Mouse (Mus musculus): ENCODE results near the gene Rtn4rl2.
"Not testable (repeated sequence)": the region's sequence is repeated elsewhere in the genome, so short reads cannot be mapped to it uniquely, and the experiment has no call there.

Gene Rtn4rl2

GRCm38 (mm10) chr2:84886234-84886731 lies at the start of gene Rtn4rl2:
TSS of gene Rtn4rl2 (minus strand) at chr2:84886710.
- no peak for DNase-seq

DNA sequence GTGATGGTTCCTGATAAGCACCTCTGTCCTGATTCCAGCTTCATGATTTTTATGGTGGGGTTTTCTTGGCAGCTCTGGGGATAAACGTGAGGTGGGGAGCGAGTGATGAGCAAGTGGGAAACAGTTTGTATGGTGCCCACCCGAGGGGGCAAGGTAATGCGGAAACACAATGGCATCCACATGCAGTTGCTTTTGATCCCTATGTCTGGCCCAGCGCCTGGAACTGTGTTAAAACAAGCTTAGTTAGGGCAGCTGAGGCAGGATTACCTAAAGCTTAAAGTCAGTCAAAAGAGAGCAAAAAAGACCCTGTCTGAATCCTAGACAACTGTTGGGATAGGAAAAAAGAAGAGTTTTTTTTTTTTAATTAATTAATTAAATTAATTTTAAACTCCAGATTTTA lies 48.6 kb upstream of the Rtn4rl2 start:
- DNase-seq, result no peak

DNA sequence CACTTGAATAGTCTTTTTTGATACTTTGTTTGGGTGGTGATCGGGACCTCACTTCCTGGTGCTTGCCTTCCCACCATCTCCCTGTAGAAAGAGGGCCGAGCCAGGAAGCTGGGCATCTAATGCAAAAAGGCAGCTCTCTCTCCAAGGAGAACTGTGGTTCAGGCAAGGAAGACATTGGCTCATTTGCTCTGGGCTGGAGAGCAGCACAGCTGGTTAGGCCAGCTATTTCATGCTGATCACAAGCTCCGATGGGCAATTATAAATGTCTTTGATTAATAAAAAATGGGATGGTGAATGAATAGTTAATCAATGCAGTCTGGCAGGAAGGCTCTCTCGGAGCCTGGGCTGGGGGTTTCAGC lies 48.1 kb upstream of the Rtn4rl2 start:
- DNase-seq, result no peak

- peak; percentile 23 for DNase-seq
These were observed 47.6 kb upstream of the Rtn4rl2 start for GRCm38 (mm10) chr2:84933992-84934648.

DNA sequence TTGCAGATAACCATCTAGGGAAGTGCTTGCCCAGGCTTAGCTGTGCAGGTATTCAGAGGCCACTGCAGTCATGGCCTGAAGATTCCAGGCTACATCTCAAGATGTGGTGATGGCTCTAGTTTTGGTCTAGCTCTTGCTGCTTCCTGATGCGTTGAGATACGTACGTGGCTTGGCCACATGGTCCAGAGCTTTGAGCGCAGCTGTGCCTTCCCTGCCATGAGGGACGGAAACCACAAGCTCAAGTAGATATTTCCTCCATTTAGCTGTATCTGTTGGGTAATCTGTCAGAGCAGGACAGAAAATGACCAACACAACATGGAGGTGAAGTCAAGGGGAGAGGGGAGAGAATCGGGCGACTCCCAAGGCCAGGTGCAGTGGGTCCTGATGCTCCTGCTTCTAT lies 43.7 kb upstream of the Rtn4rl2 start:
- no peak for DNase-seq

DNA sequence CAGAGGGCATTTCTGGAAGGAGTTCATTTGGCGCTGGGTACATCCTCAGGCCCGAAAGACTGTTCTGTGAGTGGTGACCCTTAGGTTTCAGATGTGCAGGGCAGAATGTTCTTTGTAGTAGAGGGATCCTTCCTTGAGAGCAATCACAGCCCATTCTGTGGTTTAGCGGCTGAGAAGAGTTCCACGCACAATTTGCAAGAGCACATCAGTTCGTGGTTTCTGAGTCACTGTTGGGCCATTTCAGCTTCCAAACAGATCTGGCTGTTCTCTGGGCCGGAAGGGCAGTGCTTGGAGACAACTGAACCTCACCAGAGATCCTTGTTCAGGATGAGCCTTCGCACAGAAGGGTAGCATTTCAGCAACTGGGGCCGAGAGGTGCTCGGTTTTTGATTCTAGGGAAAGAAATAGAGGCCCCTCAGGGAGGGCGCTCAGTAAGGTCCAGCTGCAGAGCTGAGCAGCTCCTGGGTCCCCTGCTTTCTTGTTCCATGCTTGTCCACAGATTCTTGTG lies 33.1 kb upstream of the Rtn4rl2 start:
- no peak for DNase-seq

DNA sequence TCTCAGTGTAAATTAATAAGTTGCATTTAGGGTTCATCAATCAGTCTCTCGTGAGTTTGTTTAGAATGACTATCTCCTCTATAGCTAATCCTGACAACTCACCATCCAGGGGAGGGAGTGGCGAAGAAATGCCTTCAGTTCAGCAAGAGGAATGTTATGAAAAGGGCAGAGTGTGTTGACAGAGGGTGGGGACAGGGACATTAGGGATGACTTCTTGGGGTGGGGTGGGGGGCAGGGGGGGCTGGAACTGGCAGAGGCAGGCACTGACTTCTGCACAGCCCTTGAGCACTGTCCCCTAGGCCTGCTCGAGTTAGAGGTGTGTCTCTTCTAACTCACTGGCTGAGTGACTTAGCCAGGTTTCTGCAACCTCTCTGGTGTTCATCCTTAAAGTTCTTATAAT lies 31.7 kb upstream of the Rtn4rl2 start:
- no peak for DNase-seq

DNA sequence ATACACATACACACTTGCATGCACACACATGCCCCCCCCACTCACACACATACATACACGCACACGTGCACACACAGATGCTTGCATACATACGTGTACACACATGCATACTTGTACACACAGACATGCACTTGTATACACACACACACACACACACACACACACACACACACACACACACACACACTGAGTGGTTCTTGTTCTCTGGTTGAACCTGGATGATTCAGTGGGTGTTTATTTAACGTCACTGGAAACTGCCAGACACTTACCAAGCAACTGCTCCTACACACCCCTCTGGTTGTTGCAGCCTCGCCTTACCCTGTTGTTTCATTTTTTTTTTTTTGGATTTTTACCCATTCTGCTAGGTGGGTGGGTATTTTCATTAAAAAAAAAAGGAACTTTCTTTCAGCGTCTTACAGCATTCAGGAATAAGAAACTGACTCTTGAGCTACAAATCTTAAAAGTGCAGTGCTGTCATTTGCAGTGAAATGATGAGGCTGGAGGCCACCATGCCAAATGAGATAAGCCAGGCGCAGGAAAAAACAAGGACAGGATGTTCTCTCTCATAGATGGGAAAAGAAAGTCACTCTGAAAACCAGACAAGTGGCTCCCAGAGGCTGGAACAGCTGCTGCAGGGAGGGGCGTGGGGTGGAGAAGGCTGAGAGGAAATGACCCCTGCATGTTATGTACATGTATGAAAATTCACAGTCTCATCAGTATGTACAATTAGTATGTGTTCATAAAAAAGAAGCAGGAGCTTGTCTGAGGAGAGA lies 30.2 kb upstream of the Rtn4rl2 start:
- DNase-seq, result peak; percentile 76

- DNase-seq, result peak; percentile 24
These were observed 28.8 kb upstream of the Rtn4rl2 start for GRCm38 (mm10) chr2:84915330-84915729.

DNA sequence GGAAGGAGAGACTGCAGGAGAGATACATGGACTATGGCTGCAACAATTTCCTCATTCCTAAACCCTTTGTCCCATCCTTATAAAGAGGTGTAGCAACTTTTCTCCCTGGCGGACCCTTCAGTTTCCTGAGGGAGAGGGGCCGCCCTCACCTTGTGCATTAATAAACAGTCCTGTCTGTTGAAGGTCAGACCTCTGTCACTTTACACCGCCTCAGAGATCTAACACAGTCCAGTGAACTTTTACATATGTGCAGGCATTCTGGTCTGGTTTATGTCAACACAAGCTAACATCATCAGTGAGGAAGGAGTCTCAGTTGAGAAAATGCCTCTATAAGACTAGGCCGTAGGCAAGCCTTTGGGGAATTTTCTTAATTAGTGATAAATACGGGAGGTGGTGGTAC lies 27.4 kb upstream of the Rtn4rl2 start:
- DNase-seq, result no peak

DNA sequence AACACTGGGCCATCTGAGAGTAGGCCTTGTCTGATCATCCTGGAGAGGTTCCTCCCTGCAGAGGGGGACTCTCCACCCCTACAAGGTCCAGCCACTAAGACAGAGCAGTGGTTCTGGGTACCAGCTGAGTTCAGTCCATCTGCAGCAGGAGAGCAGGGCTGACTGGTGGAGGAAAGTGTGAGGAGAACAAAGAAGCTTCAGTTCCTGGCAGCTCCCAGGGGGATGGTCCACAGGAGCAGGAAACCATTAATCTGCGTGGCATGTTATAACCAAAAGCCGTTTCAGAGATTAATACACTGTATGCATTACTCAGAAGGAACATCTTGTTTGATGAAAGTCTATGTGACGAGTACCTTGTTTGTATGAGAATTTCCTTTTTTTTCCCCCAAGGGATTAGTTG lies 26.2 kb upstream of the Rtn4rl2 start:
- DNase-seq, result no peak

DNA sequence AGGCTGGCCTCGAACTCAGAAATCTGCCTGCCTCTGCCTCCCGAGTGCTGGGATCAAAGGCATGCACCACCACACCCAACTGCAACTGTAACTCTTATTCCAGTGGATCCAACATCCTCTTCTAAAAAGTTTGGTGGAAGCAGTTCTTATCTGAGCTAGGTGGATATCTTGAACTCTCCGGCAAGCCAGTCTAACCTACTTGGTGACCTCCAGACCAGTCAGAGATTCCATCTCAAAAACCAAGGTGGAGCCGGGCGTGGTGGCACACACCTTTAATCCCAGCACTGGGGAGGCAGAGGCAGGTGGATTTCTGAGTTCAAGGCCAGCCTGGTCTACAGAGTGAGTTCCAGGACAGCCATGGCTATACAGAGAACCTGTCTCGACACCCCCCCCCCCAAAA lies 10.2 kb upstream of the Rtn4rl2 start:
- DNase-seq, result not testable (repeated sequence)

GRCm38 (mm10) chr2:84895495-84896198 lies 9.1 kb upstream of the Rtn4rl2 start:
- no peak for DNase-seq

GRCm38 (mm10) chr2:84893359-84893758 lies 6.8 kb upstream of the Rtn4rl2 start:
- DNase-seq, result no peak

DNA sequence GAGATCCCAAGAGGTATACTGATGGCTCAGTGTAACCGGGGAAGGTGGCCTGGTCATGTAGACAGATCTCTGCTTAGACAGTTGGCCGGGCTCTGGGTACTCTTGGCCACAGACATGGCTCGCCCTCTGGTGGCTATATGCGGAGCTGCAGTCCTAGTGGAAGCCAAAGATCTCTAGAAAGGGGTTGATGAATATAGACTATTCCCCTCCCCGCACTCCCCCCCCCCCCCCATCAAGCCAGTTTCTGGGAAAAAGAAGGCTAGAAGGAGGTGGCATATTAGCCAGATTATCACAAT lies 3.5 kb upstream of the Rtn4rl2 start:
- peak; percentile 71 for DNase-seq

GRCm38 (mm10) chr2:84889316-84890044 lies 3.0 kb upstream of the Rtn4rl2 start:
- DNase-seq, result no peak

DNA sequence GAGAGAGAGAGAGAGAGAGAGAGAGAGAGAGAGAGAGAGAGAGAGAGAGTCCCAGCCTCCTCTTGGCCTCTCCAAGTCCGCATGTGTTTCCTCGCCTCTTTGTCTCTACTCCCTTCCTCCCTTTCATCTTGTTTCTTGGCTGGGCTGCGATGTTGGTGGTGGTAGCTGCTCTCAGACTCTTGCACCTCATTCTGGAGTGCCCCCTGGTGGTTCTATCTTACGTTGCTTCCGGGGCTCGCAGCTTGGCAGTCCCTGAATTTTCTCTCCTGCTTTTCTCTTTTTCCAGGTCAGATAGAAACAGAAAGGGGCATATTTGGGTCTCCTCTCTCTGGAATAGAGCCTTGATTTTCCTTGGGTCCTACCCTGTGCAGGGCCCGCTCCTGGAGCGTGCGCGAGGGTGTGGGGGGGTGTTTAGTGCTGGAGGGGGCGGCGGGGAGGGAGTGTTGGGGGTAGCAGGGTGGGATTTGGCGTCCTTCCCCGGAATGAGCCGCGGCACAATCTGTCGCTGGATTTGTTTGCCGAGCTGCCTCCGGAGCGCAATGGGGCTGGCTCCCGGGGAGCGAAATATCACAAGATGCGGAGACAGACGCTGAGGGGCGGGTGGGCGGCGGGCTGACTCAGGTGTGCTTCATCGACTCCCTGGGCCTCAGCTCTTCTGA lies 2.3 kb upstream of the Rtn4rl2 start:
- DNase-seq, result peak; percentile 55

DNA sequence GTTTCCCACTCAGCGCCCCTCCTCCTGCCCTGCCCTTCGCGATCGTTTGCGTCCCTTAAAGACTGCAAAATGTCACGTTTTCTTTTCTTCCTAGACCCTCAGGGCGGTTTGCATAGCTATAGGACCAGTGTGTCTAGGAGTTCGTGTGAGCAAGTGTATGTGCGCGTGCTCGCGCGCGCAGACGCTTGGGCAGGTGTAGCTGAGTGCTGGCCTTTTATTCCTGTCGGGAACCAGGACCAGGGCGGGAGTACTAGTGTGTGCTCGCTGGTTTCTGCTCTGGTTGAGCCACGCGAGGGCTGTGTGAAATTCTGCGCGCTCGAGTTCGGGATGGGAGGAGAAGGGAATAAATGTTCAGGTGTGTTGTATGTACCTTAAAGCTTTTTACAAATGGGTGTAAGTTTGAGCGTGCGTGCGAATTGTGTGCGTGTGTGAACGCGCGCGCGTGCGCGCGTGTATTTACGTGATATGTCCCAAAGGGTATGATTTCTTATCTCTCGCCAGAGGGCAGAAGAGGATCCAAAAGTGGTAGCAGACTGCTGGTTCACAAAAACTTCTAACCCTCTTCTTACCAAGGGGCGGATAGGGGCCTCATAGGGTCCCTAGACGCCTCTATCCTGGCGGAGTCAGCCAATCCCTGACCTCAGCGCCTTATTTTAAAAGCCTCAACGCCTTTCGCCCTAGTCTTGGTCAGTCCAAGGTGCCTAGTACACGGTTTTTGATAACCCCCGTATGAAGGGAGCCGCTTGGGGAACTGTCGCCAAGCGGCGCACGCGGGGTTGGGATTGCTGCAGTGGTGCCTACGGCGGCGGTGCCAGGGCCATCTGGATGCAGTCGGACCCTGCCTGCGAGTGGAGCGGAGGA lies 1.1 kb upstream of the Rtn4rl2 start:
- peak; percentile 42 for DNase-seq

DNA sequence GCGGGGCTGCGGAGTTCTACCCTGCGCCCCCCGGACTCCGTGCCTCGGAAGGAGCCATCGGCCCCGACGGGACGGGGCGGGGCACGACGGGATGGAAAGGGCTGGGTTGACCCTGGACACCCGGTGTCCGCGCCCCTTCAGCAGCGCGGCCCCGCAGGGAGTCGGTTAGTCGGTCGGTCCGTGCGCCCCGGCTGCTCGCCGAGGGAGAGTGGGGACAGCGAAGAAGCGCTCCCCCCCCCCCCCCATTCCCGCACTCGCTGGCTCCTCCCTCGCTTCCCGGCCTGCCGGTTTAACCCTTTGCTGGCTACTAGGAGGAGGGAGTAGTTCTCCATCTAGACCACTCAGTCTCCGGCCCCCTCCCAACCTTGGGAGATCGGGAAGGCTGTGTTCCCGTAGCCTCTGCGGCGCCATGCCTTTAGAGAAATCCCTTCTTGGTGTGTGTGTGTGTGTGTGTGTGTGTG lies 341 bp upstream of the Rtn4rl2 start:
- no peak for DNase-seq

GRCm38 (mm10) chr2:84885084-84886055 lies 1.1 kb downstream of the Rtn4rl2 start:
- DNase-seq, result no peak
